Mouse (Mus musculus): ENCODE results near the gene Olfr986.

Gene Olfr986

GRCm38 (mm10) chr9:40227874-40228789 is 47.4 kb downstream of the Olfr986 start:
- H3K4me3 ChIP-seq (replicated peaks; ENCODE audit: low read length), result no peak overlapping the region
- H3K4me1 ChIP-seq (replicated peaks; ENCODE audit: low read depth, low read length), result peaks cover 98% of the 10 kb centered on the region
- H3K9me3 ChIP-seq (ENCODE audit: low read length), result peaks cover 15% of the 10 kb centered on the region
- TF ChIP-seq POU5F1 (IDR thresholded peaks at IDR 0.05; ENCODE audit: borderline replicate concordance, low read length) (no peak), CTCF (conservative IDR thresholded peaks at IDR 0.05; ENCODE audit: low read length) (peak; percentile 59)
- no peaks in the 10 kb centered on the region for H3K27me3 ChIP-seq (ENCODE audit: insufficient read depth, low read length)
- H3K36me3 ChIP-seq (ENCODE audit: insufficient read depth, low read length), result peaks cover 98% of the 10 kb centered on the region

- Histone ChIP-seq H3K36me3 (ENCODE audit: insufficient read depth, low read length) (peaks cover 98% of the 10 kb centered on the region), H3K4me3 (replicated peaks; ENCODE audit: low read length) (peak overlapping the region; percentile 27; the same call in 1 of the 2 replicates), H3K27me3 (ENCODE audit: insufficient read depth, low read length) (no peaks in the 10 kb centered on the region), H3K9me3 (ENCODE audit: low read length) (peaks cover 19% of the 10 kb centered on the region), H3K4me1 (replicated peaks; ENCODE audit: low read depth, low read length) (peaks cover 97% of the 10 kb centered on the region)
- TF ChIP-seq NANOG (IDR thresholded peaks at IDR 0.05; ENCODE audit: borderline replicate concordance, low read length) (no peak), CTCF (conservative IDR thresholded peaks at IDR 0.05; ENCODE audit: low read length) (no peak), POU5F1 (IDR thresholded peaks at IDR 0.05; ENCODE audit: borderline replicate concordance, low read length) (no peak)
These were observed 48.1 kb downstream of the Olfr986 start for GRCm38 (mm10) chr9:40228804-40229331.

GRCm38 (mm10) chr9:40229479-40229878 is 48.8 kb downstream of the Olfr986 start:
- Histone ChIP-seq H3K4me3 (replicated peaks; ENCODE audit: low read length) (peak overlapping the region; percentile 27; the same call in 1 of the 2 replicates), H3K4me1 (replicated peaks; ENCODE audit: low read depth, low read length) (peaks cover 97% of the 10 kb centered on the region), H3K27me3 (ENCODE audit: insufficient read depth, low read length) (no peaks in the 10 kb centered on the region), H3K36me3 (ENCODE audit: insufficient read depth, low read length) (peaks cover 98% of the 10 kb centered on the region), H3K9me3 (ENCODE audit: low read length) (peaks cover 22% of the 10 kb centered on the region)
- TF ChIP-seq CTCF (conservative IDR thresholded peaks at IDR 0.05; ENCODE audit: low read length) (no peak), POU5F1 (IDR thresholded peaks at IDR 0.05; ENCODE audit: borderline replicate concordance, low read length) (no peak), NANOG (IDR thresholded peaks at IDR 0.05; ENCODE audit: borderline replicate concordance, low read length) (no peak)

- Histone ChIP-seq H3K36me3 (ENCODE audit: insufficient read depth, low read length) (peaks cover 98% of the 10 kb centered on the region), H3K4me3 (replicated peaks; ENCODE audit: low read length) (no peak overlapping the region), H3K4me1 (replicated peaks; ENCODE audit: low read depth, low read length) (peaks cover 96% of the 10 kb centered on the region), H3K27me3 (ENCODE audit: insufficient read depth, low read length) (no peaks in the 10 kb centered on the region), H3K9me3 (ENCODE audit: low read length) (peaks cover 22% of the 10 kb centered on the region)
- TF ChIP-seq POU5F1 (IDR thresholded peaks at IDR 0.05; ENCODE audit: borderline replicate concordance, low read length) (no peak), CTCF (conservative IDR thresholded peaks at IDR 0.05; ENCODE audit: low read length) (no peak), NANOG (IDR thresholded peaks at IDR 0.05; ENCODE audit: borderline replicate concordance, low read length) (no peak)
These were observed 50.3 kb downstream of the Olfr986 start for GRCm38 (mm10) chr9:40231019-40231418.

- peaks cover 22% of the 10 kb centered on the region for H3K9me3 ChIP-seq (ENCODE audit: low read length)
- H3K36me3 ChIP-seq (ENCODE audit: insufficient read depth, low read length), result peaks cover 86% of the 10 kb centered on the region
- no peaks in the 10 kb centered on the region for H3K27me3 ChIP-seq (ENCODE audit: insufficient read depth, low read length)
- H3K4me3 ChIP-seq (replicated peaks; ENCODE audit: low read length), result peak overlapping the region; percentile 54; the same call in 1 of the 2 replicates
- TF ChIP-seq POU5F1 (IDR thresholded peaks at IDR 0.05; ENCODE audit: borderline replicate concordance, low read length) (no peak), NANOG (IDR thresholded peaks at IDR 0.05; ENCODE audit: borderline replicate concordance, low read length) (no peak), CTCF (conservative IDR thresholded peaks at IDR 0.05; ENCODE audit: low read length) (no peak)
- H3K4me1 ChIP-seq (replicated peaks; ENCODE audit: low read depth, low read length), result peaks cover 79% of the 10 kb centered on the region
These were observed 53.7 kb downstream of the Olfr986 start for GRCm38 (mm10) chr9:40234233-40235072.

- H3K4me1 ChIP-seq (replicated peaks; ENCODE audit: low read depth, low read length), result peaks cover 72% of the 10 kb centered on the region
- peaks cover 22% of the 10 kb centered on the region for H3K9me3 ChIP-seq (ENCODE audit: low read length)
- peak overlapping the region; percentile 54 for H3K4me3 ChIP-seq (replicated peaks; ENCODE audit: low read length)
- H3K36me3 ChIP-seq (ENCODE audit: insufficient read depth, low read length), result peaks cover 78% of the 10 kb centered on the region
- no peak for TF ChIP-seq POU5F1 (IDR thresholded peaks at IDR 0.05; ENCODE audit: borderline replicate concordance, low read length)
- no peak for TF ChIP-seq NANOG (IDR thresholded peaks at IDR 0.05; ENCODE audit: borderline replicate concordance, low read length)
- no peaks in the 10 kb centered on the region for H3K27me3 ChIP-seq (ENCODE audit: insufficient read depth, low read length)
These were observed 54.5 kb downstream of the Olfr986 start for GRCm38 (mm10) chr9:40235220-40235619.

Data from E14TG2a.4 (cell line).